Mouse (Mus musculus): ENCODE measurements at regions not wholly inside any gene's neighbourhood (a gene's known extent, or its start where the extent isn't known, plus 50 kb on each side); places are given as distances from the start of the nearest gene placed in this dataset.

GRCm38 (mm10) chr6:127207308-127207707 is 55.3 kb upstream of the Ccnd2 start:
- DNase-seq, result no peak

GRCm38 (mm10) chr6:127213355-127213754 is 61.4 kb upstream of the Ccnd2 start:
- DNase-seq, result no peak

GRCm38 (mm10) chr6:127215915-127216314 is 63.9 kb upstream of the Ccnd2 start:
- no peak for DNase-seq

- DNase-seq, result no peak
Observed at GRCm38 (mm10) chr6:127218634-127219445, 66.8 kb upstream of the Ccnd2 start.

GRCm38 (mm10) chr6:127219446-127219802 is 67.4 kb upstream of the Ccnd2 start:
- no peak for DNase-seq

GRCm38 (mm10) chr6:127226242-127226983 is 74.4 kb upstream of the Ccnd2 start:
- DNase-seq, result no peak

GRCm38 (mm10) chr6:127236510-127237109 is 84.6 kb upstream of the Ccnd2 start:
- DNase-seq, result no peak

- DNase-seq, result no peak
Observed at GRCm38 (mm10) chr6:127237168-127237567, 85.2 kb upstream of the Ccnd2 start.

- no peak for DNase-seq
Observed at GRCm38 (mm10) chr6:127239529-127240471, 87.8 kb upstream of the Ccnd2 start.

- DNase-seq, result no peak
Observed at GRCm38 (mm10) chr6:127240472-127241375, 88.7 kb upstream of the Ccnd2 start.

GRCm38 (mm10) chr6:127241693-127242425 is 89.9 kb upstream of the Ccnd2 start:
- no peak for DNase-seq

- DNase-seq, result no peak
Observed at GRCm38 (mm10) chr6:127243032-127243431, 91.0 kb upstream of the Ccnd2 start.

- DNase-seq, result no peak
Observed at GRCm38 (mm10) chr6:127245814-127246440, 93.9 kb upstream of the Ccnd2 start.

GRCm38 (mm10) chr6:127246730-127247129 is 94.7 kb upstream of the Ccnd2 start:
- DNase-seq, result no peak

GRCm38 (mm10) chr6:127247343-127247742 is 95.3 kb upstream of the Ccnd2 start:
- DNase-seq, result no peak

GRCm38 (mm10) chr6:127250181-127250873 is 98.3 kb upstream of the Ccnd2 start:
- DNase-seq, result no peak

GRCm38 (mm10) chr6:127250874-127251670 is 99.1 kb upstream of the Ccnd2 start:
- no peak for DNase-seq

GRCm38 (mm10) chr6:127251671-127251985 is 99.6 kb upstream of the Ccnd2 start:
- DNase-seq, result peak; percentile 21

Measured in retina, postnatal 1 day (tissue).